Mouse (Mus musculus): Measurements from ENCODE around the gene Rrp1b. TPM values are rescaled to one million over a fixed set of nuclear protein-coding genes. Genes with fewer than 3 reads are reported as not detected.
"Not testable (repeated sequence)": the region's sequence is repeated elsewhere in the genome, so short reads cannot be mapped to it uniquely, and the experiment has no call there.

The Rrp1b gene
- polyA plus RNA-seq, 1 experiment from 2014 or later = 60.8 TPM

GRCm38 (mm10) chr17:32074658-32075057 is 38.8 kb downstream of the Rrp1b start:
- Histone ChIP-seq H3K4me1 (ENCODE audit: control insufficient read depth, insufficient read depth, low read length) (no peaks in the 10 kb centered on the region), H3K27me3 (ENCODE audit: control insufficient read depth, insufficient read depth, low read length) (no peaks in the 10 kb centered on the region), H3K9ac (replicated peaks; ENCODE audit: low read depth, low read length) (no peak overlapping the region), H3K9me3 (ENCODE audit: control insufficient read depth, low read depth, low read length) (no peaks in the 10 kb centered on the region), H3K27ac (ENCODE audit: low read length) (no peak overlapping the region), H3K36me3 (ENCODE audit: control insufficient read depth, insufficient read depth, low read length) (no peaks in the 10 kb centered on the region), H3K4me2 (replicated peaks; ENCODE audit: low read depth, low read length) (no peak overlapping the region), H3K4me3 (ENCODE audit: low read depth, low read length) (no peak overlapping the region)
- WGBS = 68% methylated on average over 4 of the region's 4 CpGs
- no peak for ATAC-seq (ENCODE audit: insufficient number of reproducible peaks, insufficient read depth, low FRiP score, low read depth)

GRCm38 (mm10) chr17:32075164-32075563 is 39.3 kb downstream of the Rrp1b start:
- ATAC-seq (ENCODE audit: insufficient number of reproducible peaks, insufficient read depth, low FRiP score, low read depth) = no peak
- H3K4me3 ChIP-seq (ENCODE audit: low read depth, low read length) = no peak overlapping the region
- H3K9me3 ChIP-seq (ENCODE audit: control insufficient read depth, low read depth, low read length) = no peaks in the 10 kb centered on the region
- no peak overlapping the region for H3K4me2 ChIP-seq (replicated peaks; ENCODE audit: low read depth, low read length)
- no peaks in the 10 kb centered on the region for H3K27me3 ChIP-seq (ENCODE audit: control insufficient read depth, insufficient read depth, low read length)
- WGBS = 13% methylated on average over 2 of the region's 2 CpGs
- no peaks in the 10 kb centered on the region for H3K36me3 ChIP-seq (ENCODE audit: control insufficient read depth, insufficient read depth, low read length)
- no peak overlapping the region for H3K27ac ChIP-seq (ENCODE audit: low read length)
- no peaks in the 10 kb centered on the region for H3K4me1 ChIP-seq (ENCODE audit: control insufficient read depth, insufficient read depth, low read length)
- H3K9ac ChIP-seq (replicated peaks; ENCODE audit: low read depth, low read length) = no peak overlapping the region

- no peak for ATAC-seq (ENCODE audit: insufficient number of reproducible peaks, insufficient read depth, low FRiP score, low read depth)
- 91% methylated on average over 2 of the region's 2 CpGs for WGBS
- H3K9me3 ChIP-seq (ENCODE audit: control insufficient read depth, low read depth, low read length) = no peaks in the 10 kb centered on the region
- H3K9ac ChIP-seq (replicated peaks; ENCODE audit: low read depth, low read length) = no peak overlapping the region
- no peak overlapping the region for H3K4me2 ChIP-seq (replicated peaks; ENCODE audit: low read depth, low read length)
- H3K27me3 ChIP-seq (ENCODE audit: control insufficient read depth, insufficient read depth, low read length) = no peaks in the 10 kb centered on the region
- no peaks in the 10 kb centered on the region for H3K4me1 ChIP-seq (ENCODE audit: control insufficient read depth, insufficient read depth, low read length)
- H3K36me3 ChIP-seq (ENCODE audit: control insufficient read depth, insufficient read depth, low read length) = no peaks in the 10 kb centered on the region
- no peak overlapping the region for H3K27ac ChIP-seq (ENCODE audit: low read length)
- no peak overlapping the region for H3K4me3 ChIP-seq (ENCODE audit: low read depth, low read length)
Measured at GRCm38 (mm10) chr17:32083351-32083750, 47.5 kb downstream of the Rrp1b start.

- Histone ChIP-seq H3K4me1 (ENCODE audit: control insufficient read depth, insufficient read depth, low read length) (peaks cover 6% of the 10 kb centered on the region), H3K27ac (ENCODE audit: low read length) (no peak overlapping the region), H3K9ac (replicated peaks; ENCODE audit: low read depth, low read length) (no peak overlapping the region), H3K36me3 (ENCODE audit: control insufficient read depth, insufficient read depth, low read length) (no peaks in the 10 kb centered on the region), H3K4me3 (ENCODE audit: low read depth, low read length) (no peak overlapping the region), H3K9me3 (ENCODE audit: control insufficient read depth, low read depth, low read length) (no peaks in the 10 kb centered on the region), H3K27me3 (ENCODE audit: control insufficient read depth, insufficient read depth, low read length) (no peaks in the 10 kb centered on the region), H3K4me2 (replicated peaks; ENCODE audit: low read depth, low read length) (no peak overlapping the region)
- no peak; the same call in 1 of the 2 replicates for ATAC-seq (ENCODE audit: insufficient number of reproducible peaks, insufficient read depth, low FRiP score, low read depth)
- WGBS = 93% methylated on average over 2 of the region's 2 CpGs
Measured at GRCm38 (mm10) chr17:32087069-32087468, 51.2 kb downstream of the Rrp1b start.

- peak overlapping the region; percentile 48; the same call in 1 of the 2 replicates for H3K27ac ChIP-seq (ENCODE audit: low read length)
- H3K4me1 ChIP-seq (ENCODE audit: control insufficient read depth, insufficient read depth, low read length) = peaks cover 6% of the 10 kb centered on the region
- peak overlapping the region; percentile 46 for H3K4me2 ChIP-seq (replicated peaks; ENCODE audit: low read depth, low read length)
- 0% methylated on average over 1 of the region's 1 CpGs for WGBS
- H3K27me3 ChIP-seq (ENCODE audit: control insufficient read depth, insufficient read depth, low read length) = no peaks in the 10 kb centered on the region
- no peak overlapping the region for H3K9ac ChIP-seq (replicated peaks; ENCODE audit: low read depth, low read length)
- ATAC-seq (ENCODE audit: insufficient number of reproducible peaks, insufficient read depth, low FRiP score, low read depth) = no peak
- H3K9me3 ChIP-seq (ENCODE audit: control insufficient read depth, low read depth, low read length) = no peaks in the 10 kb centered on the region
- H3K4me3 ChIP-seq (ENCODE audit: low read depth, low read length) = peak overlapping the region; percentile 17
- no peaks in the 10 kb centered on the region for H3K36me3 ChIP-seq (ENCODE audit: control insufficient read depth, insufficient read depth, low read length)
Measured at GRCm38 (mm10) chr17:32091032-32091363, 55.1 kb downstream of the Rrp1b start.

GRCm38 (mm10) chr17:32091364-32092240 is 55.7 kb downstream of the Rrp1b start:
- peak overlapping the region; percentile 48; the same call in 1 of the 2 replicates for H3K27ac ChIP-seq (ENCODE audit: low read length)
- ATAC-seq (ENCODE audit: insufficient number of reproducible peaks, insufficient read depth, low FRiP score, low read depth) = peak; percentile 93

GRCm38 (mm10) chr17:32092241-32092619 is 56.3 kb downstream of the Rrp1b start:
- H3K27ac ChIP-seq (ENCODE audit: low read length) = no peak overlapping the region; the same call in 1 of the 2 replicates
- no peaks in the 10 kb centered on the region for H3K27me3 ChIP-seq (ENCODE audit: control insufficient read depth, insufficient read depth, low read length)
- no peak overlapping the region for H3K9ac ChIP-seq (replicated peaks; ENCODE audit: low read depth, low read length)
- 86% methylated on average over 1 of the region's 1 CpGs for WGBS
- H3K4me2 ChIP-seq (replicated peaks; ENCODE audit: low read depth, low read length) = no peak overlapping the region
- no peak overlapping the region for H3K4me3 ChIP-seq (ENCODE audit: low read depth, low read length)
- H3K4me1 ChIP-seq (ENCODE audit: control insufficient read depth, insufficient read depth, low read length) = peaks cover 6% of the 10 kb centered on the region
- no peak for ATAC-seq (ENCODE audit: insufficient number of reproducible peaks, insufficient read depth, low FRiP score, low read depth)
- no peaks in the 10 kb centered on the region for H3K36me3 ChIP-seq (ENCODE audit: control insufficient read depth, insufficient read depth, low read length)
- no peaks in the 10 kb centered on the region for H3K9me3 ChIP-seq (ENCODE audit: control insufficient read depth, low read depth, low read length)

More at GRCm38 (mm10) chr17:32091364-32092240, 55.7 kb downstream of the Rrp1b start:
- H3K9ac ChIP-seq (replicated peaks; ENCODE audit: low read depth, low read length); H3K36me3 ChIP-seq (ENCODE audit: control insufficient read depth, insufficient read depth, low read length); H3K4me1 ChIP-seq (ENCODE audit: control insufficient read depth, insufficient read depth, low read length); H3K9me3 ChIP-seq (ENCODE audit: control insufficient read depth, low read depth, low read length); H3K27me3 ChIP-seq (ENCODE audit: control insufficient read depth, insufficient read depth, low read length): not testable (repeated sequence)
- WGBS = 4% methylated on average over 14 of the region's 16 CpGs
- Histone ChIP-seq H3K4me3 (ENCODE audit: low read depth, low read length) (peak overlapping the region; percentile 17), H3K4me2 (replicated peaks; ENCODE audit: low read depth, low read length) (peak overlapping the region; percentile 46)

GRCm38 (mm10) chr17:32092895-32093294 is 57.0 kb downstream of the Rrp1b start:
- Histone ChIP-seq H3K9me3 (ENCODE audit: control insufficient read depth, low read depth, low read length) (no peaks in the 10 kb centered on the region), H3K4me2 (replicated peaks; ENCODE audit: low read depth, low read length) (no peak overlapping the region), H3K9ac (replicated peaks; ENCODE audit: low read depth, low read length) (no peak overlapping the region), H3K27me3 (ENCODE audit: control insufficient read depth, insufficient read depth, low read length) (no peaks in the 10 kb centered on the region), H3K36me3 (ENCODE audit: control insufficient read depth, insufficient read depth, low read length) (no peaks in the 10 kb centered on the region), H3K4me3 (ENCODE audit: low read depth, low read length) (no peak overlapping the region), H3K4me1 (ENCODE audit: control insufficient read depth, insufficient read depth, low read length) (peaks cover 6% of the 10 kb centered on the region), H3K27ac (ENCODE audit: low read length) (no peak overlapping the region)
- no peak for ATAC-seq (ENCODE audit: insufficient number of reproducible peaks, insufficient read depth, low FRiP score, low read depth)
- WGBS = 82% methylated on average over 5 of the region's 5 CpGs

All from stomach, embryonic 14.5 days (tissue).